In genomic region chrX:98841606-98842005, GRCm38 (mm10) we compare ENCODE assay signal across 16 mouse cellular contexts.
"Had no signal": no experiment of that assay in that cellular context is flagged by ENCODE, and none has a peak within 500 bp of the region (broad histone marks: within the 10 kb centered on the region; RNA-seq: fewer than 3 reads in every experiment).

No protein-coding gene starts in this region.

- H3K36me3 ChIP-seq: lung, embryonic 15.5 days; midbrain, embryonic 13.5 days; neural tube, embryonic 12.5 days; stomach, embryonic 15.5 days had no signal

- H3K9ac ChIP-seq: liver, postnatal 0 days; lung, embryonic 15.5 days; midbrain, embryonic 13.5 days; neural tube, embryonic 12.5 days; stomach, embryonic 15.5 days had no signal

- DNase-seq: liver, postnatal 0 days; lung, adult 2 months; lung, postnatal 10 days; right cerebral cortex, postnatal 14 days; thymus, adult 2 months; thymus, postnatal 25 days; thymus, postnatal 4 days had no signal

- H3K4me1 ChIP-seq: lung, embryonic 15.5 days; midbrain, embryonic 13.5 days; neural tube, embryonic 12.5 days; stomach, embryonic 15.5 days had no signal

- H3K27me3 ChIP-seq: lung, embryonic 15.5 days; megakaryocyte, embryonic 14.5 days; midbrain, embryonic 13.5 days; neural tube, embryonic 12.5 days; stomach, embryonic 15.5 days had no signal

- H3K27ac ChIP-seq: lung, embryonic 15.5 days; macrophage; midbrain, embryonic 13.5 days; neural tube, embryonic 12.5 days; stomach, embryonic 15.5 days; stomach, postnatal 0 days had no signal

- H3K9me3 ChIP-seq: lung, embryonic 15.5 days; megakaryocyte, embryonic 14.5 days; midbrain, embryonic 13.5 days; neural tube, embryonic 12.5 days; stomach, embryonic 15.5 days had no signal

- H3K4me3 ChIP-seq: lung, embryonic 15.5 days; midbrain, embryonic 13.5 days; neural tube, embryonic 12.5 days; stomach, embryonic 15.5 days had no signal

- ATAC-seq: liver, postnatal 0 days; midbrain, embryonic 13.5 days; midbrain, embryonic 16.5 days had no signal

- H3K4me2 ChIP-seq: lung, embryonic 15.5 days; midbrain, embryonic 11.5 days; midbrain, embryonic 13.5 days; neural tube, embryonic 12.5 days; stomach, embryonic 15.5 days had no signal
